In genomic region chr7:142505942-142506341, GRCm38 (mm10) we compare ENCODE assay signal across 11 mouse cellular contexts. TPM values are rescaled to one million over a fixed set of nuclear protein-coding genes. Genes with fewer than 3 reads are reported as not detected.
DNase-seq lines count a peak whose midpoint lies in the region; ATAC-seq and TF ChIP-seq lines count a peak whose summit lies in the region.
"Had no signal": no experiment of that assay in that cellular context is flagged by ENCODE, and none has a peak within 500 bp of the region (broad histone marks: within the 10 kb centered on the region; RNA-seq: fewer than 3 reads in every experiment).

No protein-coding gene starts in this region.

- no peak for TF ChIP-seq CTCF in intestine, postnatal 0 days (IDR thresholded peaks at IDR 0.05; ENCODE audit: low read depth)

- H3K9me3 ChIP-seq in intestine, embryonic 14.5 days (ENCODE audit: control insufficient read depth, low read length) = no peaks in the 10 kb centered on the region
- no peaks in the 10 kb centered on the region for H3K9me3 ChIP-seq in intestine, postnatal 0 days (ENCODE audit: control insufficient read depth)
- H3K9me3 ChIP-seq in forebrain, embryonic 13.5 days (replicated peaks) = no peaks in the 10 kb centered on the region
- H3K9me3 ChIP-seq in midbrain, embryonic 11.5 days (ENCODE audit: control insufficient read depth, low read length) = no peaks in the 10 kb centered on the region

- H3K4me2 ChIP-seq in intestine, embryonic 14.5 days (ENCODE audit: low read length) = no peak overlapping the region
- H3K4me2 ChIP-seq in intestine, postnatal 0 days (replicated peaks; ENCODE audit: low read depth) = no peak overlapping the region
- no peak overlapping the region for H3K4me2 ChIP-seq in forebrain, embryonic 13.5 days
- H3K4me2 ChIP-seq in midbrain, embryonic 11.5 days = no peak overlapping the region

- H3K4me3 ChIP-seq in intestine, embryonic 14.5 days (ENCODE audit: low read depth, low read length) = no peak overlapping the region
- H3K4me3 ChIP-seq in intestine, postnatal 0 days (ENCODE audit: low read depth, low read length) = no peak overlapping the region
- H3K4me3 ChIP-seq in forebrain, embryonic 13.5 days = no peak overlapping the region
- H3K4me3 ChIP-seq in midbrain, embryonic 11.5 days (ENCODE audit: low read depth, low read length) = no peak overlapping the region
- H3K4me3 ChIP-seq: erythroblast, embryonic 14.5 days had no signal

- peaks cover 44% of the 10 kb centered on the region for H3K4me1 ChIP-seq in intestine, embryonic 14.5 days (replicated peaks; ENCODE audit: control insufficient read depth, insufficient read depth, low read length)
- H3K4me1 ChIP-seq in intestine, postnatal 0 days (replicated peaks; ENCODE audit: control insufficient read depth, insufficient read depth, low read length) = no peaks in the 10 kb centered on the region; the same call in 1 of the 2 replicates
- peaks cover 24% of the 10 kb centered on the region for H3K4me1 ChIP-seq in forebrain, embryonic 13.5 days
- H3K4me1 ChIP-seq in midbrain, embryonic 11.5 days (ENCODE audit: control insufficient read depth, insufficient read depth, low read length) = peaks cover 27% of the 10 kb centered on the region

- no peaks in the 10 kb centered on the region for H3K36me3 ChIP-seq in intestine, embryonic 14.5 days (ENCODE audit: control insufficient read depth, insufficient read depth, low read length)
- no peaks in the 10 kb centered on the region for H3K36me3 ChIP-seq in intestine, postnatal 0 days (ENCODE audit: control insufficient read depth, insufficient read depth)
- no peaks in the 10 kb centered on the region for H3K36me3 ChIP-seq in forebrain, embryonic 13.5 days (ENCODE audit: poor library complexity, severe bottlenecking)
- no peaks in the 10 kb centered on the region for H3K36me3 ChIP-seq in midbrain, embryonic 11.5 days (ENCODE audit: control insufficient read depth, insufficient read depth, low read length)

- H3K27ac ChIP-seq in intestine, embryonic 14.5 days (ENCODE audit: low read depth) = 0 out of 2 replicates have a peak overlapping the region, but pooled peaks have one; percentile 30
- H3K27ac ChIP-seq in intestine, postnatal 0 days (ENCODE audit: low read depth, low read length) = no peak overlapping the region
- no peak overlapping the region for H3K27ac ChIP-seq in forebrain, embryonic 13.5 days
- no peak overlapping the region for H3K27ac ChIP-seq in midbrain, embryonic 11.5 days (ENCODE audit: low read depth, low read length)

- no peak for DNase-seq in intestine, embryonic 14.5 days (ENCODE audit: low spot score)
- DNase-seq in R1 (ENCODE audit: low read depth, low spot score) = peak; percentile 61
- no peak for DNase-seq in midbrain, embryonic 11.5 days (ENCODE audit: low spot score, missing footprints)
- no peak for DNase-seq in cerebellum, adult 11-12 months
- DNase-seq: adrenal gland, postnatal 25 days had no signal

- no peak; the same call in 1 of the 2 replicates for ATAC-seq in intestine, embryonic 14.5 days (replicated peaks; ENCODE audit: low FRiP score, low TSS enrichment, low read depth)
- no peak for ATAC-seq in intestine, postnatal 0 days
- ATAC-seq in forebrain, embryonic 13.5 days = peak; percentile 62
- peak; percentile 61 for ATAC-seq in midbrain, embryonic 11.5 days (ENCODE audit: low FRiP score)
- ATAC-seq in cerebellum, adult (ENCODE audit: insufficient number of reproducible peaks, low FRiP score, low TSS enrichment) = no peak
- ATAC-seq in monocyte, adult 5-6 weeks (replicated peaks; ENCODE audit: insufficient number of reproducible peaks, low FRiP score, low TSS enrichment, poor library complexity, severe bottlenecking) = no peak
- ATAC-seq: CD4-positive, CD25-positive, alpha-beta regulatory T cell, adult 4 months had no signal

- H3K9ac ChIP-seq in intestine, embryonic 14.5 days (ENCODE audit: low read length) = no peak overlapping the region
- no peak overlapping the region for H3K9ac ChIP-seq in intestine, postnatal 0 days (ENCODE audit: low read depth, low read length)
- no peak overlapping the region for H3K9ac ChIP-seq in forebrain, embryonic 13.5 days
- no peak overlapping the region for H3K9ac ChIP-seq in midbrain, embryonic 11.5 days (ENCODE audit: low read length)

- H3K27me3 ChIP-seq in intestine, embryonic 14.5 days (replicated peaks; ENCODE audit: control insufficient read depth, insufficient read depth, low read length) = no peaks in the 10 kb centered on the region
- no peaks in the 10 kb centered on the region for H3K27me3 ChIP-seq in intestine, postnatal 0 days (replicated peaks; ENCODE audit: control insufficient read depth, insufficient read depth, low read length)
- no peaks in the 10 kb centered on the region for H3K27me3 ChIP-seq in forebrain, embryonic 13.5 days
- no peaks in the 10 kb centered on the region for H3K27me3 ChIP-seq in midbrain, embryonic 11.5 days (ENCODE audit: control insufficient read depth, insufficient read depth, low read length)

- WGBS in intestine, embryonic 14.5 days = 30% methylated on average over 2 of the region's 2 CpGs
- WGBS in intestine, postnatal 0 days = 34% methylated on average over 2 of the region's 2 CpGs
- 44% methylated on average over 2 of the region's 2 CpGs for WGBS in forebrain, embryonic 13.5 days
- 26% methylated on average over 2 of the region's 2 CpGs for WGBS in midbrain, embryonic 11.5 days

RNA-seq across cellular contexts. Expression of gene Tnnt3, which starts 7.3 kb away (rescaled TPM):
- 1.5 and 2.4 TPM in 2 replicates for polyA plus RNA-seq in intestine, embryonic 14.5 days (2014; fragmentation: Nextera tagmentation; extraction: Ambion mirVana)
- 3.0 TPM in 2 replicates for polyA plus RNA-seq in intestine, postnatal 0 days (2015; fragmentation: Nextera tagmentation; extraction: Ambion mirVana)
- 0.28 and 0.77 TPM in 2 replicates for polyA plus RNA-seq in forebrain, embryonic 13.5 days (2015; fragmentation: Nextera tagmentation; extraction: Ambion mirVana)
- polyA plus RNA-seq in midbrain, embryonic 11.5 days (2014; fragmentation: Nextera tagmentation; extraction: Ambion mirVana) = 0.77 and 2.0 TPM in 2 replicates
- 13.6 to 16.7 TPM (median 15.5 TPM) in 3 replicates for total RNA-seq in monocyte, adult 5-6 weeks (2017)
- total RNA-seq: adrenal gland, postnatal 25 days had no signal
- polyA plus RNA-seq: erythroblast, embryonic 14.5 days had no signal

RNA-seq across cellular contexts. Expression of gene Mrpl23, which starts 26.5 kb away (rescaled TPM):
- polyA plus RNA-seq in intestine, embryonic 14.5 days (2014; fragmentation: Nextera tagmentation; extraction: Ambion mirVana) = 36.1 and 45.8 TPM in 2 replicates
- polyA plus RNA-seq in intestine, postnatal 0 days (2015; fragmentation: Nextera tagmentation; extraction: Ambion mirVana) = 26.7 and 33.0 TPM in 2 replicates
- 16.2 and 16.5 TPM in 2 replicates for polyA plus RNA-seq in forebrain, embryonic 13.5 days (2015; fragmentation: Nextera tagmentation; extraction: Ambion mirVana)
- polyA plus RNA-seq in midbrain, embryonic 11.5 days (2014; fragmentation: Nextera tagmentation; extraction: Ambion mirVana) = 13.9 and 16.6 TPM in 2 replicates
- total RNA-seq in monocyte, adult 5-6 weeks (2017) = 9.7 to 34.1 TPM (median 22.6 TPM) in 3 replicates

RNA-seq across cellular contexts. Expression of gene Lsp1, which starts 45.3 kb away (rescaled TPM):
- polyA plus RNA-seq in intestine, embryonic 14.5 days (2014; fragmentation: Nextera tagmentation; extraction: Ambion mirVana) = 145 and 153 TPM in 2 replicates
- 55.2 and 61.8 TPM in 2 replicates for polyA plus RNA-seq in intestine, postnatal 0 days (2015; fragmentation: Nextera tagmentation; extraction: Ambion mirVana)
- polyA plus RNA-seq in forebrain, embryonic 13.5 days (2015; fragmentation: Nextera tagmentation; extraction: Ambion mirVana) = 4.2 TPM in 2 replicates
- 11.1 and 13.1 TPM in 2 replicates for polyA plus RNA-seq in midbrain, embryonic 11.5 days (2014; fragmentation: Nextera tagmentation; extraction: Ambion mirVana)
- 1,011 to 1,374 TPM (median 1,247 TPM) in 3 replicates for total RNA-seq in monocyte, adult 5-6 weeks (2017)

Comparison
In these comparisons a context has a peak if more than half of its experiments do, and no peak if none do; other contexts are left out.
1. ATAC-seq: peak in forebrain, embryonic 13.5 days (single experiment) and midbrain, embryonic 11.5 days (single experiment); none in intestine, embryonic 14.5 days (single experiment), intestine, postnatal 0 days (single experiment), cerebellum, adult (single experiment) and monocyte, adult 5-6 weeks (single experiment).